Comparison of ENCODE assay signal across 9 mouse cellular contexts in genomic region chr10:5264418-5264817, GRCm38 (mm10).
DNase-seq lines count a peak whose midpoint lies in the region; ATAC-seq lines count a peak whose summit lies in the region.
"Had no signal": no experiment of that assay in that cellular context is flagged by ENCODE, and none has a peak within 500 bp of the region (broad histone marks: within the 10 kb centered on the region; RNA-seq: fewer than 3 reads in every experiment).

No protein-coding gene starts in this region.

- no peak overlapping the region for H3K4me3 ChIP-seq in forebrain, embryonic 13.5 days
- no peak overlapping the region for H3K4me3 ChIP-seq in forebrain, embryonic 12.5 days (replicated peaks)
- no peak overlapping the region for H3K4me3 ChIP-seq in midbrain, embryonic 16.5 days (ENCODE audit: low read depth, low read length)
- H3K4me3 ChIP-seq: heart, adult 2 months had no signal

- DNase-seq in left cerebral cortex, adult 18-20 months (ENCODE audit: low spot score in 2 of 2) = peak; percentile 10 to 22
- DNase-seq in left cerebral cortex, postnatal 4 days = no peak
- DNase-seq in brain, adult 2 months (ENCODE audit: low read depth, low spot score) = peak; percentile 70
- DNase-seq in heart, postnatal 25 days (ENCODE audit: low spot score) = no peak
- no peak for DNase-seq in lung, adult 18-20 months
- DNase-seq: heart, adult 2 months had no signal

- intact Hi-C loops in left cerebral cortex, postnatal 4 days (cut with DNase I) = no loop called here
- intact Hi-C loops in heart, postnatal 25 days (cut with DNase I) = no loop called here

- no peak overlapping the region for H3K27ac ChIP-seq in forebrain, embryonic 13.5 days
- H3K27ac ChIP-seq in forebrain, embryonic 12.5 days = no peak overlapping the region
- peak overlapping the region; percentile 33; the same call in 1 of the 2 replicates for H3K27ac ChIP-seq in midbrain, embryonic 16.5 days (ENCODE audit: low read length)
- H3K27ac ChIP-seq: heart, adult 2 months had no signal

- H3K4me2 ChIP-seq in forebrain, embryonic 13.5 days = no peak overlapping the region
- no peak overlapping the region for H3K4me2 ChIP-seq in forebrain, embryonic 12.5 days
- H3K4me2 ChIP-seq in midbrain, embryonic 16.5 days (ENCODE audit: low read length) = no peak overlapping the region

- no peaks in the 10 kb centered on the region for H3K4me1 ChIP-seq in forebrain, embryonic 13.5 days
- no peaks in the 10 kb centered on the region for H3K4me1 ChIP-seq in forebrain, embryonic 12.5 days
- H3K4me1 ChIP-seq in midbrain, embryonic 16.5 days (ENCODE audit: control insufficient read depth, insufficient read depth, low read length) = peaks cover 3% of the 10 kb centered on the region; the same call in 1 of the 2 replicates

- H3K27me3 ChIP-seq in forebrain, embryonic 13.5 days = no peaks in the 10 kb centered on the region
- no peaks in the 10 kb centered on the region for H3K27me3 ChIP-seq in forebrain, embryonic 12.5 days
- H3K27me3 ChIP-seq in midbrain, embryonic 16.5 days (ENCODE audit: control insufficient read depth, insufficient read depth, low read depth, low read length) = no peaks in the 10 kb centered on the region

- ATAC-seq in forebrain, embryonic 13.5 days = peak; percentile 30; the same call in 1 of the 2 replicates
- ATAC-seq in forebrain, embryonic 12.5 days (ENCODE audit: low FRiP score) = no peak
- peak; percentile 81 for ATAC-seq in midbrain, embryonic 16.5 days

- no peak overlapping the region for H3K9ac ChIP-seq in forebrain, embryonic 13.5 days
- H3K9ac ChIP-seq in forebrain, embryonic 12.5 days = no peak overlapping the region
- H3K9ac ChIP-seq in midbrain, embryonic 16.5 days (ENCODE audit: low read depth, low read length) = no peak overlapping the region

- no peaks in the 10 kb centered on the region for H3K36me3 ChIP-seq in forebrain, embryonic 13.5 days (ENCODE audit: poor library complexity, severe bottlenecking)
- no peaks in the 10 kb centered on the region for H3K36me3 ChIP-seq in forebrain, embryonic 12.5 days (replicated peaks)
- H3K36me3 ChIP-seq in midbrain, embryonic 16.5 days (ENCODE audit: control insufficient read depth, insufficient read depth, low read length) = no peaks in the 10 kb centered on the region

- 78% methylated on average over 10 of the region's 10 CpGs for WGBS in forebrain, embryonic 13.5 days
- 79% methylated on average over 10 of the region's 10 CpGs for WGBS in forebrain, embryonic 12.5 days
- WGBS in midbrain, embryonic 16.5 days = 57% methylated on average over 10 of the region's 10 CpGs

- H3K9me3 ChIP-seq in forebrain, embryonic 13.5 days (replicated peaks) = no peaks in the 10 kb centered on the region
- H3K9me3 ChIP-seq in forebrain, embryonic 12.5 days = no peaks in the 10 kb centered on the region
- no peaks in the 10 kb centered on the region for H3K9me3 ChIP-seq in midbrain, embryonic 16.5 days (replicated peaks; ENCODE audit: control insufficient read depth, low read length, poor library complexity, severe bottlenecking)

Comparison
In these comparisons a context has a peak if more than half of its experiments do, and no peak if none do; other contexts are left out.
1. DNase-seq: peak in left cerebral cortex, adult 18-20 months (2 of 2) and brain, adult 2 months (single experiment); none in left cerebral cortex, postnatal 4 days (single experiment), heart, postnatal 25 days (single experiment) and lung, adult 18-20 months (0 of 2).